Mouse (Mus musculus) gastrocnemius, postnatal 25 days (tissue): ENCODE measurements around the gene Faap100. TPM values are rescaled to one million over a fixed set of nuclear protein-coding genes. Genes with fewer than 3 reads are reported as not detected.
"Not testable (repeated sequence)": the region's sequence is repeated elsewhere in the genome, so short reads cannot be mapped to it uniquely, and the experiment has no call there.

ENCODE experiments used
- DNase-seq: peaks from one replicate; pipeline ENCODE4 v3.0.0; 2022
- total RNA-seq, 2 experiments: library from RNA; stranded (reverse); gene quantifications; 1 replicate in 1 of 2; 2 replicates in 1 of 2; pipeline ENCODE4 v1.2.3; 2021

Gene Faap100
- total RNA-seq, 2 experiments from 2014 or later = 14.0 to 16.5 TPM

DNA sequence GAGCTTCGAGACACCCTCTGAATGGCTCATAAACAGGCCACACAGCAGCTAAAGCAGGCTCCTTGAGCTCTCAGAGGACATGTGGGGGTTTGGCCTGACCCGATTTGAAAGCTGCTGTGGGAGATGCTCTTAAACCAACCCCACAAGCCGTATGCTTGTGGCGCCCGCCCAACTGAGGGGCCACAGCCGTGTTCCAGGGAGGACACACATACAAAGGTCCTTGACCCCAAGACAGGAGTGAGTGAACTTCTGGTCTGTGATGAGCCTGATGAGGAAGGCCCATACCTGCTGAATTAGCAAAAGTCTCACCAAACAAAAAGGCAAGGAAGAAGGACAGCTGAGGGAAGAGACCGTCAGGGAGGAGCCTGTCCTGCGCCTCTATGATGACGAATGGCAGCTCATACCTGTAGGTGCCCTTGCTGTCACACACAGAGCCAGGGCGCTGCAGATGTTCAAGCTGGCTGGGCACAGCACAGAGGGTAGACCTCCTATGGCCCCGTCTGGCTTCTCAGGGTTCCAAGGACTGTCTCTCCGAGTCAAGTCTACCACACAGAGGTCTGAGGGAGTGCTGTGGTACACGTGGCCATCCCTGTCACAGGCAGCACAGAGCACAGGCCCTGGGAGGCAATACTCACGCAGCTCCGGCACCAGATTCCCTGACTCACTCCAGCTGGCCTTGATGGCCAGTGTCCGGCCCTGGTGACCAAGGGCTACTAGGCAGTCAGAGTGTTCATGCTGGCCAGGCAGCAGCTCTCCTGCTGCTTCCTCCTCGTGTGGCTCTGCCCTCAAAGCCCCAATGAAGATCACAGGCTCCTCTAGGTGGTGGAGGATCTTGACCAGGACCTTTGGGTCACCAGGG is 2.0 kb downstream of the Faap100 start:
- no peak for DNase-seq

DNA sequence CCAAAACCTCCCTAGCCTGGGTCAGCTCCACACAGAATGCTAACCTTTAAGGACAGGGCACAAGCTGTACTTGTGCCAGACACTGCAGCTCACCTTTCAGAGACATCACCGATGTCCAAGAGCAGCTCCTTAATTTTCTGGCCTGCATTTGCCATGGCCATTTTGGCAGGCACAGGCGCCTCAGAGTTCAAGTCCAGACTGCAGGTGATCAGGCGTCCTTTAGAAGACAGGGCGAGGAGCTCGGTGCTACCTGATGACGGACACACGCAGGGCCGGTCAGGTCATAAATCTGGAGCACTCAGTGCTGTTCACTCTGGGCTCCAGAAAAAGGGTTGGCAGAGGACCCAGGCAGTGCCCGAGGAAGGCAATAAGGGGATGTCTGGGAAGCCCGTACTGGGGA is 3.2 kb downstream of the Faap100 start:
- peak; percentile 59 for DNase-seq

GRCm38 (mm10) chr11:120373820-120374586 is 4.6 kb downstream of the Faap100 start:
- peak; percentile 68 for DNase-seq

- DNase-seq = no peak
Observed at GRCm38 (mm10) chr11:120373025-120373424, 5.5 kb downstream of the Faap100 start.

DNA sequence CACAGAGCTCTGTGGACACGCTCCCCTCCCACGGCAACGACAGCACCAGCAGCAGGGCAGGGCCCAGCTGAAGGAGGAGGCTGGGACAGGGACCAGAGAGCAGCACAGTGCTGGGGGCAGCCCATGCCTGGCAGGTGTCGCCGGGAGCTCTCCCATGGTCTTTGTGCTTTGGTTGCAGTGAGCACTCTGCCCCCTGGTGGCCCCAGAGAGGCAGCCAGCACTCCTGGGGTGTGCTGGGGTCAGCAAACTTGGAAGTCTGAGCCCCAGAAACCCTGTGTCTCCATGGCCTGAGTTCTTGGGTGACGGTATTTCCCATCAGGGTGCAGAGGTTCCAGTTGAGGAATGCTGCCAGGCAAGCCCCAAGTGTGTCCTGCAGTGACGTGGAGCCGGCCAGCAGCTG is 8.9 kb downstream of the Faap100 start:
- peak; percentile 62 for DNase-seq

GRCm38 (mm10) chr11:120366443-120367027 is 12.0 kb downstream of the Faap100 start:
- no peak for DNase-seq

DNA sequence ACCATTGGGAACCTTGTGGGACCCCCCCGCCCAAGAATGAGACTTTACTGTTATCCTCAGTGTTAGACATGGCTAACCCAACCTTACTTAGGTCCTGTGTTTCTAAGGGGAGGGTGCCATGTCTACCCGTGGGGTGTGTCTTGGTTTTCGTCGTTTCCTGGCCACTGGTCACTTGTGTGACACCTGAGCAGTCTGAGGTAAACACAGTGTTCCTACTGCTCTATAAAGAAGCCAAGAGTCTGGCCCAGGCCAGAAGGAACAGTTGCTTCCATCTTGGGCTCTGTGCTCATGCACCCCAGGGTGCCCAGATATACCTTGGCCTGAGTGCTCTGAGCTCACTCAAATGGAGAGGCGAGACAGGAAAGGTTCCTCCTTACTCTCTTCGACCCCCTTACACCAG is 15.7 kb downstream of the Faap100 start:
- DNase-seq = peak; percentile 6

GRCm38 (mm10) chr11:120361295-120361694 is 17.3 kb downstream of the Faap100 start, which contains the start of gene Fscn2:
TSS of gene Fscn2 (plus strand) at chr11:120361534.
- DNase-seq = peak; percentile 7

DNA sequence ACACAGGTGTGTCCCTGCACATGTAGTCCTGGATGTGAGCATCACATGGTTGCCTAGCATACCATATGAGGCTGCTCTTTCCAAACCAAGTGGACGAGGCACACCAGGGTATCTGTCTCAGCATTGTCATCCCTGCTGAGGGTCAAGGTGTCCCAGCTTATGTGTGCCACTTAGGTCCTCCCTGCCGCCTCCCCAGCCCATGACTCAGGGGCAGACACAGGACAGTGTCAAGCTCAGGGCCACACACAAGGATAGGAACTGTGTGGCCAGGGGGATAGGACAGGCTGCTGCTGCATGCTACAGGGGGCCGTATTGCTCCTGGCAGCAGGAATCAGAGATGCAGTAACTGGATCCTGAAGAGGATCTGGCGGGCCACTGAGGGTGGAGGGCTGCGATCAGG is 17.8 kb downstream of the Faap100 start:
- DNase-seq = no peak

DNA sequence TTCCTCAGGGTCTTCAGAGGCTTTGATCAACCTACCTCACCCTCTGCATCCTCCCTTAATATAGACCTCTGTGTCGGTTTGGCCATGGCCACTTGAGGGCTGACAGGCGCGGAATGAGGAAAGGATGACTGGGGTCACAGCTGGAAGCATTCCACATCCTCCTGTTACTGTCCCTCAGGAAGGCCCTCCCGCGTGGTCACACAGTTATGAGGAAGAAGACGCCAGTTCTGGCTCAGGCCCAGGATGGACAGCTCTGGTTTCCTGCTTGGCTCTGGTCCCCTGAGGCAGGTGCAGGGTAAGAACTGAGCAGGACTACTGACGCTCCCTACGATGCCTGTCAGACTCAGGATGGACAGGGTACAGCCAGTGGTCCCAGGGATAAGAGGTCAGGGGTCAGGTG is 18.5 kb downstream of the Faap100 start:
- DNase-seq = peak; percentile 63

GRCm38 (mm10) chr11:120359391-120359790 is 19.2 kb downstream of the Faap100 start:
- DNase-seq = no peak

DNA sequence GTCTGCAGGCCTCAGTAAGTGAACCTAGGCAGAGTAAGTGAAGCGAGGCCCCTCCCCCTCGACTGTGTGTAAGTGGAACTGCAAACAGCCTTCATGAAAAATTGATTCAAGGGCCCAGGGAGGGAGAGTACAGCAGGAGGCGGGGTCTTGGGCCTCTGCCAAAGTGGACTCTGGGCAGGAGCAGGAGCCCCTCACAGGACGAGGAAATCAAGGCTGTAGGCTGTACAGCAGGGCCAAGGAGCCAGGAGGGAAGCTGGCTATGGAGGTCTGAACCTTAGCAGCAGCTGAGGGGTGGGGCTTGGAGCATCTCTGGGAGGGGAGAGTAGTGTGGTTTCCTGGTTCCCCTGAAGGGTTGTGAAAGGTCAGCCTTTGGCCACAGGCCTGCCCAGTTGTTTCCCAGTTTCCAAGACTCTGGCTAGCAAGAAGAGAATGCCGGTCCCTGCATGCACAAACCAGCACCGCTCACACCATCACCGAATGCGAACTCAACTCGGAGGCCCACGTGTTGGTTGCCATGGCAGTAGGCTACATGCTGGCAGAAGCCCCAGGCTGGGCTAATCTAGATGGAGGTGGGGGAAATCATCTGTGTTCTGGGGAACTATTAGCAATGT is 20.7 kb downstream of the Faap100 start:
- peak; percentile 72 for DNase-seq

DNA sequence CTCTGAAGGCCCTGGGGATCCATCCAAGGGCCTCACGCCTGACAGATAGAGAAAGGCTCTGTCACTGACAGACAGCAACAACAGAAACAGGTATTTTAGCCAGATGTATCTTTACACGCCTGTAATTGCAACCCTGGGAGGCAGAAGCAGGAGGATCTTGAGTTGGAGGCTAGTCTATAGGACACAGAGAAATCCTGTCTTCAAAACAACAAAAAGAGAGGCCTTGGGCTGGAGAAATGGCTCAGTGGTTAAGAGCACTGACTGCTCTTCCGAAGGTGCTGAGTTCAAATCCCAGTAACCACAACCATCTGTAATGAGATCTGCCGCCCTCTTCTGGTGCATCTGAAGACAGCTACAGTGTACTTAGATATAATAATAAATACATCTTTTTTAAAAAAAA is 21.7 kb downstream of the Faap100 start:
- DNase-seq = no peak

GRCm38 (mm10) chr11:120356319-120356840 is 22.2 kb downstream of the Faap100 start:
- no peak for DNase-seq

DNA sequence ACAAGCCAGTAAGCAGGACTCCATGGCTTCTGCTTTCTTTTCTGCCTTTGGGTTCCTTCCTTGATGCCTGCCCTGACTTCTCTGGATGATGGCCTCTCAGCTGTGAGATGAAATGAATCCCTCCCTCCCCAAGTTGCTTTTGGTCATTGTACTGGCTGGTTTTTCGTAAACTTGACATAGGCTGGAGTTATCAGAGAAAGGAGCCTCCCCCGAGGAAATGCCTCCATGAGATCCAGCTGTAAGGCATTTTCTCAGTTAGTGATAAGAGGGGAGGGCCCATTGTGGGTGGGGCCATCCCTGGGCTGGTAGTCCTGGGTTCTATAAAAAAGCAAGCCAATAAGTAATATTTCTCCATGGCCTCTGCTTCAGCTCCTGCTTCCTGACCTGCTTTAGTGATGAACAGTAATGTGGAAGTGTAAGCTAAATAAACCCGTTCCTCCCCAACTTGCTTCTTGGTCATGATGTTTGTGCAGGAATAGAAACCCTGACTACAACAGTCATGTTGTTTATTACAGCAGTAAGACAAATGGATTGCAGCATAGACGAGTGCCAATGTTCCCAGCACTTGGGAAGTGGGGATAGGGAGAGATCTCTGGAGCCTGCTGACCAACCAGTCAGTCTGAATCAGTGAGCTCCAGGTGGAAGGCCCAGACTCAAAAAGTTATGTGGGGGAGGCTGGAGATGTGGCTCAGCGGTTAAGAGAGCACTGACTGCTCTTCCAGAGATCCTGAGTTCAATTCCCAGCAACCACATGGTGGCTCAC is 23.1 kb downstream of the Faap100 start:
- DNase-seq = no peak

DNA sequence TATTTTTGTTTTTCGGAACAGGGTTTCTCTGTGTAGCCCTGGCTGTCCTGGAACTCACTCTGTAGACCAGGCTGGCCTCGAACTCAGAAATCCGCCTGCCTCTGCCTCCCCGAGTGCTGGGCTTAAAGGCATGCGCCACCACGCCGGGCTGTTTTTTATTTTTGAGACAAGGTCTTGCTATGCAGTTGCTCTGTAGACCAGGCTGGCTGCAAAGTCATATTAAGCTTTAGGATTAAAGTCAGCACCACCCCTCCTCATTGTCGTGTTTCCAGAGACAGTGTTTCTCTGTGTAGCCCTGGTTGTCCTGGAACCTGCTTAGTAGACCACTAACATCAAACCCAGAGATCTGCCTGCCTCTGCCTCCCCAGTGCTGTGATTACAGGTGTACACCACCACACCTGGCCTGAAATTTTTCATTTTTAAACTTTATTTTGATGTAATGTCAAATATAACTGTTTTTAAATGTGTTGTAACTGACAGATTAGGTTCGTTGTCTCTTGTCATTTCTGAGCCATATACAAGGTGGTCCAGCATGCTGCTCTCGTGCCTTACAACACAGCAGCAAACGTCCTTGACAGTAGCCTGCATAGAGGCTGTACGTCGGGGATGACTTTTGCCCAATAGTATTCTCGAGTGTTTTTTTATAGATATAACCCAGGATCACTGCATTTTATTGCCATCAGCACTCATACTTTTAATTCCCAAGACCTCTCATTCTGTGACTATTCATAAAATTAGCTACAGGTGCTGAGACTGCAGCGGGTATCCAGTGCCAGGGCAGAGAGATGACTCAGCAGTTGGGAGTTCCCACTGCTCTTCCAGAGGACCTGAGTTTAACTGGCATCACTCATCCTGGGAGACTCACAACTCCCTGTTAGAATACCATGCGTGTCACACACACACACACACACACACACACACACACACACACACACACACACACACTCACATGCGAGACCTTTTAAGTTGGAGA is 24.0 kb downstream of the Faap100 start:
- no peak for DNase-seq

GRCm38 (mm10) chr11:120353500-120354303 is 24.9 kb downstream of the Faap100 start:
- DNase-seq = peak; percentile 88

DNA sequence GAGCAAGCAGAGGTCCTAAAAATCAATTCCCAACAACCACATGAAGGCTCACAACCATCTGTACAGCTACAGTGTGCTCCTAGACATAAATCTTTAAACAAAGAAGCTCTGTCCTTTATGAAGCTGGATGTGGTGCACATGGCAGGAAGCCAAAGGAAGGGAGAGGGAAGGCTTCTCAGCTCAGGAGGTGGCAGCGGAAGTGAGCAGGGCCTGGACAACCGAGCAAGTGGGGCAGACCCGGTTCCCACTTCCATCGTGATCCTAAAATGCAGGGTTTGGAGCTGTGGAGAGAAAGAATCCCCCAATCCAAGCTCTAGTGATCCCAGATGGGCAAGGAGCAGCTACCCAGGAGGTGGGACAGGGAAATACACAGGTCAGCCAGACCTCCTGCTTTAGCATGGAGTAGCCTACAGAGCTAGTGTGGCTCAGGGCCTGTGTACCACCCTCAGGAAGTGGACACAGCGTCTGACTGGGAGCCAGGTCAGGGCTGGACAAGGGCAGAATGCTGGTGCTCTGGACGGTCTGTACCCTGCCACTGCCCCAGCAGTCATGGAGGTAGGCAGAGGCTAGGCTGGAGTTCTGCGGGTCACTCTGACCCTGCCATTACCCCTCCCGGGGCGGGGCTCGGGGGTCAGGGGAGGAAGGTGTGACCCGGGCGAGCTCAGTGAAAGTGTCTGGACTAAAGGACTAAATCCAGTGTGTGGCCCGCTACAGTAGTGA is 25.8 kb downstream of the Faap100 start:
- no peak for DNase-seq

GRCm38 (mm10) chr11:120352093-120352350 is 26.5 kb downstream of the Faap100 start:
- DNase-seq = not testable (repeated sequence)
